Mouse (Mus musculus) kidney, postnatal 10 days (tissue): ENCODE measurements at regions not wholly inside any gene's neighbourhood (a gene's known extent, or its start where the extent isn't known, plus 50 kb on each side); places are given as distances from the start of the nearest gene placed in this dataset.
"Not testable (repeated sequence)": the region's sequence is repeated elsewhere in the genome, so short reads cannot be mapped to it uniquely, and the experiment has no call there.

Experiments
- DNase-seq: peaks from one replicate; pipeline ENCODE4 v3.0.0; 2021; ENCODE audit warnings: mixed read lengths

- no peak for DNase-seq
Observed at GRCm38 (mm10) chr16:76958597-76959392, 54.7 kb upstream of the Usp25 start.

DNA sequence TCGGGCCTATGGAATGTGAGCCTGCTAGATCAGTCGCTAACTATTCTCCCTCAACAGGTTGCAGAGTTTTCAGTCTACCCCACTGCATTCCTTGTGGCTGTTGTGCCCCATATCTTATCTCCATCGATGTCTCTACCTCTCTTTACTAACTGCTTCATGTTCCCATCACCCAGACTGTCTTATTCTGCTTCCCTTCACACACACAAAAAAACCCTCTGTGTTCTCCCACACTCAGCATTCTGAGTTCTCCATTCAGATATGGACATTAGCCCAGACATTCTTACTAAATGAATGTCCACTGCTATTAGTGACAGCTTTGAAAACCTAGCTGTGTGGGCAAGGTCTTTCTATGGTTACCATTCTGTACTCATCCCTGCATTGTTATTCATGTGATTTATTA, 56.0 kb upstream of the Usp25 start:
- no peak for DNase-seq

DNA sequence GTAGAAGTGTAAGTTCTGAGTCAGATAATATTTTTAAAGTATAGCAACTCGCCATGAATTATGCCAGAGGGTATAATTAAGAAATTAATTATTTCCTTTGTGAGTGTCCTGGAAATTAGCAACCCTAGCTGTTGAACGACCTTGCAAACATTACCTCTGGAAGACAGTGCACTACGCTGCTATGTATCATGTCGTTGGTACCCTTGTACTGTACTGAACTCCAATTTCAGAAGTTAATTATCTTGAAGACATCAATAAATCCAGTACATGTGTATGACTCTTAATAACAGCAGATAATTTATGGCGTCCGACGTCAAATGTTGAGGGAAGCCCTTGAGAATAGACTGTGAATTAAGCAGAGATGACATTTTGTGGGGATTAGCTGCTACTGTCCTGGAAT, 56.4 kb upstream of the Usp25 start:
- no peak for DNase-seq

GRCm38 (mm10) chr16:76950836-76951486, 62.5 kb upstream of the Usp25 start:
- no peak for DNase-seq

- no peak for DNase-seq
Observed at GRCm38 (mm10) chr16:76947011-76947410, 66.5 kb upstream of the Usp25 start.

DNA sequence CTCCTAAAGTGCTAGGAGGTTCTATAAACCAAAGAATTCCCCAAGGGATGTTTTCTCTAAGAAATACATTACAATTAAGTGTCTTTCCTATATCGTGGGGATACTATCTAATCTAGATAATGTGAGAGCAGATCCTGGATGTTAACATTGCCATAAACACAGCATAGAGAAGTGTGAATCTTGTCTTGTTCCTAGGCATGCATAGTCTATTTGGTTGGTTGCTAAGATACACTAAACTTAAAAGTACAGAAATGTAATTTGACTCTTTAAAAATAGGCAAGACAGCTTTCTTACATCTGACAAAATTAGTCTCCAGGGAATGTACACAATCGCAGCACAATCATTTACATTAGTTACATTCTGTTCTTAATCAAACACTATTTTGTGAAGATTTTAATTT, 75.4 kb upstream of the Usp25 start:
- no peak for DNase-seq

DNA sequence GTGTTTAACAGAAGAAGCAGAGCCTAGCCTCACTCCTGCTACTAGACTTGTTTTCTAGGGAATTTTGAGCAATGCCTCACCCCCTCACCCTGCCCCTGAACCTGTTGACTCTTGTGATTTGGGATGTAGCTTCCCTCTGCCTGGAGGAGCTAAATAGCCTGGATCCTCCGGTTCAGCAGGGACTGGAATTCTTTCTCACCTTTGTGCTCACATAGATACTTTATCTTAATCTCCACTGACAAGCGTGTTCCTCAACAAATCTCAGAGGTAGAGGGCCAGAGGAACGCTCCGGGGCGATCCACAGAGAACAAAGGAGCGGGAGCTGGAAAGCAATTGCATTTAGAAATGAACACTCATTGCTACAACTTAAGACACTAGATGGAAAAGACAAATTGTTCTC, 85.6 kb upstream of the Usp25 start:
- DNase-seq: no peak

- not testable (repeated sequence) for DNase-seq
Observed at GRCm38 (mm10) chr16:76920137-76920536, 93.4 kb upstream of the Usp25 start.

DNA sequence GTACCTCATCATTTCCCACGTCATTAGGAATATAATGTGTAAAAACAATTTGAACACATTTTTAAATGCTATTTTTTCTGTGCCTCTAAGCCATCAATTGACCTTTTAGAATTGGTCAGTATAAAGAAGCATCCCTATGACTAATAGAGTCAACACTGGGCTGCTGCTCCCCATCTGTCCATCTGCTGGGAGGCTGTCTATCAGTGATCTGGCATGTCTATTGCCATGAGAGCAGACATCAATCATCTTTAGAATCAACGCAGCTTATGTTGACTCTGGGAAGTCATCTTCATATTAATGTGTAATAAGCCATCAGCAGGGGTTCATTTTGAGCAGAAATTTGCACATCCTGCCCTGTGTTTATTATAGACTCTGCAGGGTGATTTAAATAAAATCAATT, 94.9 kb upstream of the Usp25 start:
- no peak for DNase-seq

GRCm38 (mm10) chr16:76914311-76914710, 99.2 kb upstream of the Usp25 start:
- DNase-seq: no peak

- DNase-seq: no peak
Observed at GRCm38 (mm10) chr16:76905205-76905996, 108.1 kb upstream of the Usp25 start.

DNA sequence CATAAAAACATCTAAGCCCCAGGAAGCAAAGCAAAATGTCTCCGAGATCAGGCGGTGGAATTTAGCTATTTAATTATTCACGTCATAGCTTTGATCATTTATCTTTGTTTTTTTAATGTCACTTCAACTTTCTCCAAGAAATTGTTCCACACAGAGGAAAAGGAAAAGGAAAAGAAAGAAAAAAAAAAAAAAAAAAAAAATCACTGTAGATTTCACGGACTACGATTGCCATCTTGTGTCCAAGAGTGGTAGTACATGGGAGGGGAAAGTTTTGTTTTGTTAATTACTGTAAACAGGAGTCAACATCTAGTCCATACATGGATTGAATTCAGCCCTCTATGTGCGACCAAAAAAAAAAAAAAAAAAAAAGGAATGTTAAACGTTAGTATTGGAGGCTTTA, 114.4 kb upstream of the Usp25 start:
- peak; percentile 56 for DNase-seq

GRCm38 (mm10) chr16:76896305-76896704, 117.2 kb upstream of the Usp25 start:
- peak; percentile 72 for DNase-seq

- no peak for DNase-seq
Observed at GRCm38 (mm10) chr16:76895781-76896180, 117.7 kb upstream of the Usp25 start.

GRCm38 (mm10) chr16:76878576-76878975, 134.9 kb upstream of the Usp25 start:
- no peak for DNase-seq

DNA sequence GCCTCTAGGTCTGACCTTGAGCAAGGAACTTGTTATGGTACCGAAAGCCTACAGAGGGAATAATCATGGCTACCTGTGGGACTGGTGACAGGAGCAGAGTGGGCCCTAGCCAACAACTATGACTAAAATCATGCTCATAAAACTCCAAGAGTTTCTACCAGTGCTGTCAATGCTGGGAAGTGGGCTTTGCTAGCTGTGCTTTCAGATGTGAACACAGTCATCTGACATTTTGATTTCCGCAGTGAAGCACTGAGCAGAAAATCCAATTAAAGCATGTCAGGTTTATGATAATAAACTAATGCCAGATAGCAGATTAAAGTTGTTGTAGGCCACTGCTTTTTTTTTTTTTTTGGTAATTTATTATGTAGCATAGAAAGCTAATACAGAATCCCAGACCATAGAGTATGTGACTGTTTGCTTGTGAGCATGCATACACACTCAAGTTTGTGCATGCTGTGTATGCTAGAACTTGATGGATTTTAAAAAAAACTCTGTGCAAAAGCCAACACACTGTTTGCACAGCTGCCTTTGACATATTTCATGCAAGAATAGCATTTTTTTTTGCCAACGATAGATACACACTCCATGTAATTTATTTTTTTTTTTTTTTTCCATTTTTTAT, 138.0 kb upstream of the Usp25 start:
- no peak for DNase-seq

DNA sequence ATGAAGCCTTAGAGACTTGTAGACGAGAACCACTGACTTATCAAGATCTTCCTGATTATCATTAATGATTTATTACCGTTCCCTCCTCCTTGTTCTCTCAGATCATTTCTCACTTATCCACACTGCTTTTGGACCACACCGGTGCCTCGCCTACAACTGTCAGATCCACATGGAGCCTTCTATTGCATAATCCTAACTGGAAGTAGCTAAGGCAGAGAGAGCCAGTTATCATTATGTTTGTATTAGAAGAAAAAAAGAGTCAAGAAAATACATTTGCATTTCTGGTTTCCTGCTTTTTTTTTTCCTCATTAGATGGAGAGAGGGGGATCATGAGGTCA, 147.1 kb upstream of the Usp25 start:
- no peak for DNase-seq

DNA sequence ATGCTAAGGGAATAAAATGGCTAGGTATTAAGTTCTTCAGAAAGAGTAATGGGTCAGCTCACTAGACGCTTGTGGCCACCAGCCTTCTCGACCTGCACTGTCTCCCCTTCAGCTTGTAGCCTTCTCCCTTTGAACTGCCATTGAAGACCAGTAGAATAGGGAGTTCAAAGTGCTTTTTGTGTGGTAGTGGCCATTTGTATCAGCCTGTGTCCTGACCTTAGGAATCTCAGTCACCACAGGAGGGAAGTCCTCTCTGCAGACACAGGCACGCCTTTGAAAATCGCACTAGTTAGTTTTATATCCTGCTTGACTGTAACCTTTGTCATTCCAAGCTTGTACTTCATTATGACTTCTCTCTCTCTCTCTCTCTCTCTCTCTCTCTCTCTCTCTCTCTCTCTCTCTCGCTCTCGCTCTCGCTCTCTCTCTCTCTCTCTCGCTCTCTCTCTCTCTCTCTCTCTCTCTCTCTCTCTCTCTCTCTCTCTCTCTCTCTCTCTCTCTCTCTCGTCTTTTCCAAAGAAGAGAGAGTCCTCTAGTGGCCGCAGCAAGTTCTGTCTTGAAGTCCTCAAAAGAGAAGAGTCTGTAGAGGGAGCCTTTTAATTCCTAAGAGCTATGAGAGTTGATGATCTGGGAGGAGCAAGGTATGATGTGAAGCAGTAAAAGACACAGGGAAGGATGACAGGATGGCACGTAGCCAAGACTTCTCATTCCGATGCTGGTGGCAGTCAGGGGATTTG, 147.6 kb upstream of the Usp25 start:
- DNase-seq: peak; percentile 69

- DNase-seq: no peak
Observed at GRCm38 (mm10) chr16:76864392-76864791, 149.1 kb upstream of the Usp25 start.

- DNase-seq: no peak
Observed at GRCm38 (mm10) chr16:76855797-76856196, 157.7 kb upstream of the Usp25 start.

GRCm38 (mm10) chr16:76851396-76851795, 162.1 kb upstream of the Usp25 start:
- no peak for DNase-seq

- DNase-seq: no peak
Observed at GRCm38 (mm10) chr16:76837450-76837849, 176.1 kb upstream of the Usp25 start.

- peak; percentile 55 for DNase-seq
Observed at GRCm38 (mm10) chr16:76830371-76830770, 183.1 kb upstream of the Usp25 start.
